Mouse (Mus musculus) liver, adult (tissue): Measurements from ENCODE around the gene Taf1c.

ENCODE experiments used
- GATA4 ChIP-seq: IDR thresholded peaks from 2 replicates; pipeline ENCODE4 v1.6.1; 2014; ENCODE audit warnings: mild to moderate bottlenecking, low read length; ENCODE audit not compliant: insufficient replicate concordance

Taf1c gene

DNA sequence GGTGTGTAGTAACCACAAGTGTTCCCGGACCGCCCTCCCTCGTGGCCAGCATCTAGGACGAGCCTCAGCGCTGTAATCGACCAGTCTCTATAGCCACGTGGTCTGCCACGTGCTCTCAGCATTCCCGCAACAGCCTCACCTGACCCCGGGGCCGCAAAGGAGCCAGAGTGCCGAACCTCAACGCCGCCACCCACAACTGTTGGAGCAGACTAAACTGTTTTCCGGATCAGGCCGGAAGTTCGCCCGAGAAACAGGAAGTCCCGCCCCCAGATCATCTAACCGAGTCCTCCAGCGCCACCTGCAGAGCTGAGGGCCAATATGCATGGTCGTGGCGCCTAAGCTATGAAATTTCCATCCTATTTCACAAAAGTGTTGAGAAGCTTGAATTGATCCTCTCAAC lies at the start of gene Taf1c:
Taf1c (minus strand) TSS at position 227 of the 400 bp plus-strand sequence.
- no peak; the same call in 1 of the 2 replicates for TF ChIP-seq GATA4

DNA sequence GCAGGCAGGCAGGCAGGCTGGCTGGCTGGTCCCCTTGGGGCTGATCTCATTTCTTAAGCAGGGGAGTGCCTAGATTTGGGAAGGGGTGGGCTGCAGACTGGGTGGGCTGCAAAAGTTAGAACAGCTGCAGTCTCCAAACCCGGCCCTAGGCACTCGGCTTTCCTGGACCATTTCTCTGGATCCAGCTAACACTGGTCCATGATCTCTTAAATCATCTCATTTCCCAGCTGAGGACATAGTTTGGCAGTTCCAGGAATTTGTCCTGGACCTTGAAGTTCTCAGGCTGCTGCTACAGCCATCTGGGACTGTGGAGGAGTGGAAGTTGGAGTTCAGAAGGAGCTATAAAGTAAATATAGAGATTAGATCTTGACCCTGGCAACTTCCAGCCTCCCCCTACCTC lies 46.3 kb upstream of the Taf1c start:
- no peak for TF ChIP-seq GATA4

DNA sequence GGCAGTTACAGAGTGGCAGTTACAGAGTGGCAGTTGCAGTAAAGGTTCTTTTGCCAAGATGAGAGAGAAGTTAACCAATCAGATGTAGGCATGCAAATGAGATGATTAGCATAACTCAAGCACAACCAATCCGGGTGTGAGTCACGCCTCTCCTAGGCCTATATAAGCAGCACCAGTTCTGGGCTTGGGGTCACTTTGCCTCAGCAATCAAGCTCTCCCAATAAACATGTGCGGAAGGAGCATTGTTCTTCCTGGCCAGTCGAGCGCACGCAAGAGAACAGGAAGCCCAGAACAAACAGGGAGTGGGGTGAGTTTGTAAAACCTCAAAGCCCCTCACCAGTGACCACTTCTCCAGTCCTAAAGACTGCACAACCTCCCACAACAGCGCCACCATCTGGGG lies 41.8 kb upstream of the Taf1c start:
- no peak for TF ChIP-seq GATA4

DNA sequence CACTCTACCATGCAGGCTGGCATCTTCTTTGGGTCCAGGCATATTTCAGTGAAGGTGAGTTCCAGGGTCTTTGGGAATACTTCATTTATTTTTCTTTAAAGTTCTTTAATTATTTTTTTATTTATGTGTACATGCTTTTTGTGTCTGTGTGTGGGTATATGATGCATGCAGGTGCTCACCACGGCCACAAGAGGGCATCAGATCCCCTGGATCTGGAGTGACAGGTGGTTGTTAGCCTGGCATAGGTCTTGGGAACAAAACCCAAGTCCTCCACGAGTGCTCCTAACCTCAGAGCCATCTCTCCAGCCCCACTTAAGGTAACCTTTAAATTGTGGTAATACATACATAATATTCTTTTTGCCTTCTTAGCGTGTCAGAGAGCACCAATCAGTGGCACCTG lies 41.2 kb upstream of the Taf1c start:
- no peak for TF ChIP-seq GATA4

DNA sequence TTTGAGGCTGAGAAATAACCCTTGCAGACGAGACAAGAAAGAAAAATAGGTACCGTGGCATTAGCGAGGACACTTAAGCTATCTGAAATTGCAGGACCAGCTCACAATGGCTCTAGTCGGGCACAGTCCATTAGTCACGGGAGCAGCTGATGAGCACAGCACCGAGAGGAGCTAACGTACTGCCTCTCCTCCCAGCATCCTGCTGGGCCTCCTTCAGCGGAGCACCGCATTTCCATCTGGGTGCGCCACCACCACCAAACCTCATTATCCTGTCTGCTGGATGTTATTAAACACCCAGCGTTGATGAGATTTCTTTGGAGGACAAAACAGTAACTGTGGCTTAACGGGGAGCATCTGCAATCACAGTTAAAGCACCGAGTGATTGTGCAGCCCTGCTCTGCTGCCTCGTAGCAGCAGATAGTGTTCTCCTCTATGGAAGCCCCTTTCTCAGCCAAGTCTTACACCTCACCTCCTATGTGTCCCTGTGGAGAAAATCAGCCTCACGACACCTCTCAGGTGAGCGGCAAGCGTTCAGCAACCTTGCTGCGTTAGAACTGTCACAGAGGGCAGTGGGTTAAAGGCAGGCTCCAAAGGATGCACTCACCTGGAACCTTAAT lies 40.1 kb upstream of the Taf1c start:
- TF ChIP-seq GATA4: no peak

DNA sequence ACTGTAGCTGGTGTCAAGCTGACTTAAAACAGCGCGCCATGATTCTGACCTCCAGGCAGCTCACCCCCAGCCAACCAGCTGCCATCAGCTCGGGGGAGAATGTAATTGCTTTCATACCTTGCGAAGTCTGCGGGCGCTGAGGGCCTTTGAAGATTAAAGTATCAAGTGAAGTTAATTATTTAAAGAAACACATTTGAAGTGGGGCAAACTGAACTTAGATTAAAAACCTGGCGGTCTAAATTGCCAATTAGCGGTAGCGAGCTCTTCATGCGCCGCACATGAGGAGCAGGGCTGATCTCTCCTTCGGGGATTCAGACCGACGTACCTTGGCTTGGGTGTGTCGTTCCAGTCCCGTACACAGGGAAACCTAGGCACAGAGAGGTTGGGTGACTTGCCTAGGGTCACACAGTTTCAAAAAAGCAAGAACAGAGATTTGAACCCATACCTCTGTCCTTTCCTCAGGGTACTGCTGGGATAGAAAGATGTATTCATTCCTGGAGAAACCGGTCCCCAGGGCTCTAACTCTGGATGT lies 39.5 kb upstream of the Taf1c start:
- TF ChIP-seq GATA4: no peak

DNA sequence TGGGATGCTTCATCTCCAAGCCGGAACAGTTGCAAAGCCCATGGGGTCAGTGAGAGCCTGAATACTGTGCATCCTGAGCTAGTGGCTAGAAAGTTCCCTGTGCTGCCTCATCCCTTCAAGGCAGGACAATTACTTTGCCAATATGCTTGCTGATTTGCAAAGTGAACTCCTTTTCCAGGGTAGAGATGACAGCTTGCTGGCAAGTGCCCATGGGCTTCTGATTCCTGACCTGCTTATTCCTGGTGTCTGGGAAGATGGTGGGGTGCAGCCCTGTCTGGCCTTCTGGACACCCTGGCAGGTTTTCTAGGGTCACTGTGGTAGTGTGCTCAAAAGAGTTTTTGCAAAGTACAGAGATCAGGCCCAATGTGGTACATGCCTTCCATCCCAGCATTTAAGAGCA lies 37.9 kb upstream of the Taf1c start:
- no peak for TF ChIP-seq GATA4

DNA sequence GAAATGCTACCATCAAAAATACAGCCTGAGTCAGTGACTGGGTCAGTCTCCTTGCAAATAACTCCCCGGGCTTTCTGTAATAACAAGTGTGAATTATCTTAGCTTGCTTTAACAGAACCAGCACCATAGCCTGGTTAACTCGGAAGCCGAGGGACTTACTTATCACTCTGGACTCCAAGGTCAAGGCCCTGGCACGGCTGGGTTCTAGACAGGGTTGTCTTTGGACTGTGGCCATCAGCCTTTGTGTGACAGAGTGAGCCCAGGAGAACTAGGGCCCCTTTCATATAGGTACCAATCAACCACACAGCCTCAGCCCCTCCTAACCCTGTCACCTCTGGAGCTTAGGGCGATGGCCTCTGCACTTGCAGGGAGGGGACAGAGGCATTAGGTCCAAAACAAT lies 36.0 kb upstream of the Taf1c start:
- TF ChIP-seq GATA4: no peak

DNA sequence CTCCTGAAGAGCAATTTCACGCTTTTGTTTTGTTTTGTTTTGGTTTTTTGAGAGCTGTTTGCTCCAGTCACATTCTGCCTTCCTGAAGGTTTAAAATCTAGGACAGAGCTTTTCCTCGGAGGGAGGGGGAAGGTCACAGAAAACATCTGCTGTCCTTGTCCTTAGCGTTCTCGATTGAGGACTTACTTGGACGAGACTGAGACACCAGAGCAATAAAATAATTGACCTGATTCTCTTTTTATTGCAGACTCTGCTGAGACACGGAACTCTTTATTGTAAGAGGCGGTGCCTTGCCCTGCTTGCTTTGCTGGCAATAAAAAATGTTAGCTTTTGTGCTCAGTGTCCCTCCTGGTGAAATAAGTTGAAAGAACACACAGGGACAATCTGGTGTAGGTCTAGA lies 34.8 kb upstream of the Taf1c start:
- no peak for TF ChIP-seq GATA4

DNA sequence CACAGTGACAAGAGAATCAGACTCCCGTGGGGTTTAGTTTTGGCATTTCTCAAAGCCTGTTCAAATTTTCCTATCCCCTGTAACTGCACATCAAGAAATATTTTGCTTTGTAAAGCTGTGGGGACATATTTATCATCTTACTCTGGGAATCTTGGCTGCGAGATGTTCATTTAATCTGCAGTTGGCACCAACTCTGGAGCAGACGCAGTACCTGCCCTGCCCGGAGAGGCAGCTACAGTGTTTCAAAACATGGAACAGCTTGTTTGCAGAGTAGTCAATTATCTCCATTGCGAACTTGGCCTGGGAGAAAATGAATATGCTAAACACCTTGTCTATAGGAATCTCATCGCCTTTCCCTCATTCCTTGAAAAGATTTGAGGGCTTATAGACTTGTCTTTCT lies 33.2 kb upstream of the Taf1c start:
- no peak for TF ChIP-seq GATA4

DNA sequence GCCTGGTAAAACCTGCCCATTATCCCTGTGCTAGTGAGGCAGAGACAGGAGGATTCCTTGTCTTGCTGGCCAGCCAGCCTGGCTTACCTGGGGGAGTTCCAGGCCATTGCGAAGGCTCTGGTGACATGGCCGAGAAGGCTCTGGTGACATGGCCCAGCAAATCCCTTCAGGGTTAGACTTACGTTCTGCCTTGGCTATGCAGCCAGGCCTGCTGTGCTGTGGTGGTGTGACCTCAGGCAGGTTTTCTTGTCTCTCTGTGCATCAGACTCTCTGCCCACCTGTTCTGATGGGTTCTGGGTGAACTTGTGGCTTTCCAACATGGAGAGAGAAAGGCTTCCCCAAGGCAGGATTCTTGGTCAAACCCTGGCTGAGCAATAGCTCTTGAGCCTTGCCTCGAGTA lies 32.4 kb upstream of the Taf1c start:
- TF ChIP-seq GATA4: no peak

DNA sequence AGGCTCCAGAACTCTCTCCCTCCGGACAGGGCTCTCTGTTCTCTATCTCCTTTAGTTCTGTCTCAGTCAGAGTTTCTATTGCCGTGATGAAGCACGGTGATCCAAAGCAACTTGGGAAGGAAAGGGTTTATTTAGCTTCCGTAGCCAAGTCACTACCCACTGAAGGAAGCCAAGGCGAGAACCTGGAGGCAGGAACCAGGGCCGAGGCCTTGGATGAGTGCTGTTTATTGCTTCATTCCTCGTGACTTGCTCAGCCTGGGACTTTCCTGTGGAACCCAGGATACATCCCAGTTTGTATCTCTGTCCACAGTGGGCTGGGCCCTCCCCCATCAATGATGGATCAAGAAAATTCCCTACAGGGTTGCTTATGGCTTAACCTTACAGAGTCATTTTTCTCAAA lies 31.7 kb upstream of the Taf1c start:
- TF ChIP-seq GATA4: no peak

DNA sequence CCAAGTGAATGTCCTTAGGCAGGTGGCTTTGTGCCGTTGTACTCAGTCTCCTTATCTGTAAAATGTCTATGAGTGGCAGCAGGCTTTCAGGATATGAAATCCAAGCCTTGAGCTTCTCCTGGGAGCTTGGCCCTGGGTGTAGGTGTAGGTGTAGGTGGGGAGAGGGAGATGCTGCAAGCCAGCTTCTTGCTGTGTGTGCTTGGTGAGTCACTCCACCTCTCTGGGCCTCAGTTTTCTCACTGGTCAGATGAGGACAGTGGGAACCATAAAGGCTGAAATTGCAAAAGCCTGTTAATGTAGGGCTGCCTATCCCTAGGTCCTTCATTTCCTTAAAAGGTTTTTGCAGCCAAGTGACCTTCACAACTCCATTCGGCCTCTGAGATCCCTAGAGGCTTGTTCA lies 30.9 kb upstream of the Taf1c start:
- no peak for TF ChIP-seq GATA4

DNA sequence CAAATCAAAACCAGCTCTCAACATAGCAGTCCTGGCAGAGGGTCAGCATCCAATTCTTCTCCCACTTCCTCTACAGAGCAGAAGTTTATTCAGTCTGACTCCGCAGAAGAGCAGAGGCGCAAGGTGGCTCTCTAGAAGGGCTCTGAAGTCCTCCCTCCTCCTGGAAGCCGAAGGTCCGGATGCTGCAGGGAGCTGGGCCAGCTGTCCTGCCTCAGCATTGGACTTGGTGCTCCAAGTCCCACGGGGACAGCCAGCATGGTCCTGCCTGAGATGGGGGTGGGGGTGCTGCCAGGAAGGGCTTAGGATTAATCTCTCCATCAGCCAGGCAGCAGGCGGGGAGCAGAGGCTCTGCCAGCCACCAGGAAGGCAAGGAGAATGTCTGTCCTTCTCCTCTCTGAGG lies 30.4 kb upstream of the Taf1c start, which contains the start of gene Kcng4:
Kcng4 (minus strand) TSS at position 303 of the 400 bp plus-strand sequence.
- no peak for TF ChIP-seq GATA4

DNA sequence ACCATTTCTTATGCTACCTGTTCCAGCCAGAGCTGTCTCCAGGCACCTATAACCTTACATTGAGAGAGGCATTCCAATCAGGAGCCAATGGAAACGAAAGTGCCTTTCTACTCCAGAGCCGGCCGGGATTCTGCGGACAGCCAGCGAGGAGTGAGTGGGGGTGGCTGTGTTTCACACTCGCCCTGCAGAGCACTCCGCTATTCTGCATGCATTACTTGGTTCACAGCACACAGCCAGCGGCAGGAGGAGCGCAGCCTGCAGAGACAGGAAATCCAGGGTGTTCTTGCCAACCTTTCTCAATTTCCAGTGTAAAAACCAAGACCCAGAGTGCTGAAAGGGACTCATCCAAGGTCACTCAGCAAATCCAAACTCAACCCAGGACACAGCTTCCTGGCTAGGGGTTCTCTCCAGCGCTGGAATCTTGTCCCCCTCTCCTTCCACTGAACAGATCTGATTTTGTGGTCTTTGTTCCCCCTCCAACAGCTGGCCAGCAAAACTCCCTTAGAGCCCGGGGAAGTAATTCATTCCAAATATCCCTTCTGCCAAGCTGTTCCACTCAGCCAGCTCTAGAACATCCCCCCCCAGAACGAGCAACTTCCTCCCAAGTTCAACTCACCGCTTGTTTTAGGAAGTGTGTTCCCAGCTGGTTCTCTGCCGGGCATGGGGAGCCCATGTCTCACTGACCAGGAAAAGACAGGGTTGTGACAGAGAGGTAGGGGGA lies 29.8 kb upstream of the Taf1c start:
- no peak for TF ChIP-seq GATA4

DNA sequence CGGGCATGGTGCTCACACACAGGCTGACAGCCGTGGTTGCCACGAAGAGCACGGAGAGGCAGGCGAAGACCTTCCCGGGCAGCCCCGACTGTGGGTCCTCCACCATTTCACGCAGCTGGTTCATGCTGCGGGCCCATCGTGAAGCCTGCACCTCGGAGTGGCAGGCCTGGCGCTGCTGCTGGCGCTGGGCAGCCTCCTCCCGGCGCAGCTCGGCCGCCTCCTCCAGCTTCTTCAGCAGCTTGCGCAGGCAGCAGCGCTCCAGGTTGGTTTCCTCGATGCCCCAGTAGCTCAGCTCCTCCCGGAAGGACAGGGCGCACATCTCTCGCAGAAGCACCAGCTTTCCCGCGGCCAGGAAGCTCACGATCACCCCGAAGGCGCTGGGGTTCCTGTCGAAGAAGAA lies 27.9 kb upstream of the Taf1c start:
- TF ChIP-seq GATA4: no peak

DNA sequence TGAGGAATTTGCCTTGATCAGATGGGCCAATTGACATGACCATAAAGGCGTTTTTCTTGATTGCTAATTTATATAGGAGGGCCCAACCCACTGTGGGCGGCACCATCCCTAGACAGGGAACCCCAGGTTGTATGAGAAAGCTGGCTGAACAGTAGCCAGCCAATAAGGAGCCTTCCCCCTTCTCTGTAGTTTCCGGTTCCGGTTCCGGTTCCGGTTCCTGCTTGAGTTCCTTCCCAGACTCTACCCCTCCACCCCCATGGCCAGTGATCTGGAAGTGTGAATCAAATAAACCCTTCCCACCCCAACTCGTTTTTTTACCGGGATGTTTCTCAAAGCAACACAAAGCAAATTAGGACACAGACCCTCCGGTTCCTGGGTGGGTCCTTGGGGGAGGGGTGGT lies 27.2 kb upstream of the Taf1c start:
- no peak for TF ChIP-seq GATA4
